Mouse (Mus musculus) retina, adult 2 months (tissue): ENCODE results near the gene D5Ertd579e.

ENCODE experiments used
- DNase-seq: peaks from one replicate; pipeline ENCODE4 v3.0.0-alpha.2; 2012; ENCODE audit warnings: low read depth, low spot score

The D5Ertd579e gene

GRCm38 (mm10) chr5:36570546-36571245 lies 125.1 kb downstream of the D5Ertd579e start:
- no peak for DNase-seq

DNA sequence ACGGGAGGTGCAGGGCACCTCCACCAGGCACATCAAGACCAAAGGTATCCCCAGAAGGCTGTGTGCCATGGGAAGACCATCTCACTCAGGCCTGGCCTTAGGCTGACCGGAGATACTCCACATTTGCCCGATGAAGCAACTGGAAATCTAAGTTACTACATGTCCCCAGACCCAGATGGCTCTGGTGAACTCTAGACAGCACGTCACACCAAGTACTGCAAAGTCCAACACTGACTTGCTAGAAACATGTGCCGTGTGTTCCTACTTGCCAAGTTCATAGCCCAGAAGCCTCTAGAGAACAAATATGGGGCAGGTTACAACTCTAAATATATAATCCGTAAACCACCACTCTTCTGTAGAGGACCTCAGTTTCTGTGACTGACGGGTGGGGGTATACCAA lies 125.7 kb downstream of the D5Ertd579e start:
- DNase-seq = no peak

DNA sequence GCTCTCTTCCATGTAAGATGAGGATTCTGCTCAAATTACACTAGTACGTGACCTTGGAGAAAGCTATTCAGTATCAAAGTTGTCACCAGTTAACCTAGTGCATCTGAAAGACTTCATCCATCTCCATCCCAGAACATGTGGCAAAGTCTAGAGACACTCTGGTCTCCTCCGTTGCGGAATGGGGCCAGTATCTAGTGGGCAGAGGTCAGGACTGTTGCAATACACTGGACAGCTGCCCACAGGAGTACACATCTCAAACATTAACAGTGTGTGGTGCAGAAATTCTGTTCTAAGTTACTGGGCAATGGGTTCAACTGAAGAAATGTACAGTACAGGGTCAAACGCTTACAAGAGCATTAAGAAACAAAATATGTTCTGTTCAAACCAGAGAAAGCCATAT lies 127.7 kb downstream of the D5Ertd579e start:
- no peak for DNase-seq

DNA sequence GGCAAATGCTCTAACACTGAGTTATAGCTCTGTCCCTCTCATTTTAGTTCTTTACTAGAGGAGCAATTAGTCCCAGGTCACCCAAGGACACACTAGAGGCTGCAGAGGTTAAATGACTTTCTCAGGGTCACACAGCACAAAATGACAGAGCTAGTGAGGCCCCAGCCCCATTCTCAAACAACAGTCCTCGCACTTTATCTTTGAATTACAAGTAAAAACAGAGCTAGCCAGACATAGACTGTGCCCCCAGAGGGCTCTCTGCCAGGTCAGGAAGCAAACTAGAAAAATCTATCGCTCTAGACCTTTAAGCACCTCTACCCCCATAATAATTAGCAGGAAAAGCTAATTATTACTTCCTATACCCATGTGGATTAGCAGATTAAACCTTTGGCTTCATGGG lies 128.2 kb downstream of the D5Ertd579e start:
- no peak for DNase-seq

GRCm38 (mm10) chr5:36564530-36564929 lies 131.3 kb downstream of the D5Ertd579e start:
- DNase-seq = no peak

- no peak for DNase-seq
Measured at GRCm38 (mm10) chr5:36563741-36564140, 132.1 kb downstream of the D5Ertd579e start.

GRCm38 (mm10) chr5:36562791-36563445 lies 132.9 kb downstream of the D5Ertd579e start:
- no peak for DNase-seq

GRCm38 (mm10) chr5:36561509-36561908 lies 134.3 kb downstream of the D5Ertd579e start:
- DNase-seq = no peak

DNA sequence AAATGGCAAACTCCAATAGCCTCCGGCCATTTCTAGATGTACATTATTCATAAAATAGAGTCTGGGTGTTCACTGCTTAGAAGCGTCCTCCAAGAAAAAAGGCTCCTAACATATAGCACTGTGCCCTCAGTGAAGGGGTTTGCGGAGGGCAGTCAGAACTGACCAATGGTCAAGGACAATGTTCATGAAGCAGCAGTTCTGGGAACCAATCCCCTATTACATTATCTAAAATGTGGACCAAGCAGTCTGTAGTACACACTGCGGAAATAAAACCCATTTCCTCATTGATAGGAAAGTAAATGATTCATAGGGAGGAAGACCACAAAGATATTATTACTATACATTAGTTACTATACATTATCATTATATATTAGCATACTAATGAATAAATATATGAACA lies 135.3 kb downstream of the D5Ertd579e start:
- no peak for DNase-seq

DNA sequence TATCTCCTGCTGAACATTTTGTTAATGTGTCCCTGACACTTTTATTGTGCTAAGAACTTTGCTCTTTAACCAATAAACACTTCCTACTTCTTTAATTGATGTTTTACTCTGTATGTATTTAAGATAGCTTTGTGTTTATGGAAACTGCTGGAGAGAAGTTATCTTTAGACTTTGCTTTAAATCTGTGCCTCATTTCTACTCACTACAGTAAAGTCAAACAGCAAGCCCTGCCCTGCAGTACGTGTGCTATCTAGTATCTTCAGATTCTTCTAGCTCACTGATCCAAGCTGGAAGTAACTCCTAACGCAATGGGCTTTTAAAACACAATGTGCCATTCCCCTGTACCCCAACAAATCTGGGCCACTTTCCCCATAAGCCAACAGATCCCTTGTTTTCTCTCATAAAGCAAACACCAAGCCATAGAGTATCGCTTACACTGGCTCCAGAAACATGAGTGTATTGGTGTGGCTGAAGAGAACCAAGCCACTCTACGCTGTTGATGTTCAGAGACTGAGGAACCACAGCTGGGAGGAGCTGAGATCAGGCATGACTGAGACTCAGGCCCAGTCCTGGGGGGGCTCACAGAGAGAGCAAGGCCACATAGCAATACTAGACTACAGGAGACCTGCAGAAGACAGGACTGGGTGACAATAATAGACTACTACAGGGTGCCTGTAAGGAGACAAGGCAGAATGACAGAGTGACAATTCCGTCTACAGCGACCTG lies 136.2 kb downstream of the D5Ertd579e start:
- DNase-seq = no peak

DNA sequence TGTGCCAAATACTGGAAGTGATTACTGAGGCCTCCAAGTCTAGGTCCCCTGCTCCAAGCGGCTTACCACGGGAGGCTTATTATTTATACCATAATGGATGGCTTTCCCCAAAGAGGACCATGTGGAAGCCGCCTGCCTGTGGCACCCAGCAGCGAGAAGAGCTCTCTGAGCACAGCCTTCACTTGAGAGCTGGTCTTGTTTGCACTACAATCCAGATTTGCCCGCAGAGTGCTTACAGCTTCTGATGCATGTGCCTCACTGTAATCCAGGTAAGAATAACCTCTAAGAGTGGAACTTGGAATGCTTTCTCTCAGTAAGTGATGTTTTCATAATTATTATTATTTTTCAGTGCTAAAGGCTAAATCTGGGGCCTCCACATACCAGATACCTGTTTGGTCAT lies 136.7 kb downstream of the D5Ertd579e start:
- no peak for DNase-seq

GRCm38 (mm10) chr5:36558526-36558925 lies 137.3 kb downstream of the D5Ertd579e start:
- DNase-seq = no peak

GRCm38 (mm10) chr5:36557584-36558308 lies 138.1 kb downstream of the D5Ertd579e start:
- no peak for DNase-seq

- DNase-seq = no peak
Measured at GRCm38 (mm10) chr5:36556906-36557305, 138.9 kb downstream of the D5Ertd579e start.

DNA sequence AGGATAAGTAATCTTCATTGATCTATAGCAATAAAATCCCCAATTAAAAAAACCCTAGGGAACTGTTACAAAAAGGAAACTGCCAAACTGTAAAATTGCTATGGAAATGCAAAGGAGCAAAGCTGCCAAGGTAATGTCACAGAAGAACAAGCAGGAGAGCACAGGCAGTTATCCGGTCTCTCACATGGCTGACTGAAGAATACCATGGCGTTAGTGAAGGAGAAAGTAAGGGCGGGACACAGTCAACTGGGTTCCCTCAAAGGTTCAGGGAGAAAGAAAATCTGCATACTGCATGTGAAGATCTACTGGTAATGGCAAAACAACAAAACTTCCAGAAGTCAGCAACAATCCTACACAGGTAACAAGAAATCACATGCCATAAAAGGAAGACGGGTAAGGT lies 139.5 kb downstream of the D5Ertd579e start:
- no peak for DNase-seq

GRCm38 (mm10) chr5:36554496-36554895 lies 141.3 kb downstream of the D5Ertd579e start:
- DNase-seq = no peak

GRCm38 (mm10) chr5:36553886-36554285 lies 141.9 kb downstream of the D5Ertd579e start:
- no peak for DNase-seq

GRCm38 (mm10) chr5:36553056-36553606 lies 142.7 kb downstream of the D5Ertd579e start:
- no peak for DNase-seq

DNA sequence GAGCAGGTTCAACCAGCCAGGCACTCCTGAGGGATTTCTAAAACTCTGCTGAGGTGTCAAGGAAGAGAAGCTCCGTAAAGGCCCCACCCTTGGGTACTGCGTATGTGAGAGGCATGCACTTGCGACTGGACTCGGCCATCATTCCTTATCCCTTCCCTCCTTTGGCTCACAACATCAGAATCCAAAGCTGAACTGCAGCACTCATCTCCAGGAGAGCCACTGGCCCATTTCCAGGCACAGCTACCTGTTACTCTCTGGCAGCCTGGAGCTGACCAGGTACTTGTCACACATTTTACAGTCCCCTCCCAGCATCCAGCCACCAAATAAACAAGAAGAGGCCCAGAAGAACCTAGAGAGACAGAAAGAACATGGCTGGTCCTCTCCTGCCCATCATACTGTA lies 143.4 kb downstream of the D5Ertd579e start:
- no peak for DNase-seq
